Mouse (Mus musculus) liver, adult 2 months (tissue): ENCODE measurements around the gene 1500011B03Rik. TPM values are rescaled to one million over a fixed set of nuclear protein-coding genes. Genes with fewer than 3 reads are reported as not detected.

Source experiments
- DNase-seq: peaks from one replicate; pipeline ENCODE4 v3.0.0-alpha.2; 2011; ENCODE audit warnings: low read depth, low spot score; ENCODE audit errors: extremely low read depth
- H3K27ac ChIP-seq: fragments of 200-500 bp; replicated peaks from 2 replicates; pipeline ENCODE4 v1.5.1; 2012; ENCODE audit warnings: low read depth, mild to moderate bottlenecking, control low read depth, inconsistent platforms, low read length; ENCODE audit not compliant: insufficient read depth
- H3K27me3 ChIP-seq: fragments of 200-500 bp; 2 replicates; pipeline ENCODE4 v1.6.1; 2012; ENCODE audit warnings: mild to moderate bottlenecking, moderate library complexity, low read length, inconsistent platforms; ENCODE audit not compliant: control insufficient read depth, insufficient read depth
- H3K36me3 ChIP-seq: fragments of 200-500 bp; 2 replicates; pipeline ENCODE4 v1.6.1; 2012; ENCODE audit warnings: low read length, inconsistent platforms; ENCODE audit not compliant: control insufficient read depth, insufficient read depth
- H3K4me1 ChIP-seq: fragments of 200-500 bp; 2 replicates; pipeline ENCODE4 v1.6.1; 2011; ENCODE audit warnings: low read length; ENCODE audit not compliant: control insufficient read depth, insufficient read depth
- H3K4me3 ChIP-seq: fragments of 200-500 bp; 2 replicates; pipeline ENCODE4 v1.5.1; 2011; ENCODE audit warnings: low read depth, mild to moderate bottlenecking, control low read depth, low read length, moderate library complexity; ENCODE audit not compliant: insufficient read depth
- H3K79me2 ChIP-seq: fragments of 200-500 bp; 2 replicates; pipeline ENCODE4 v1.6.1; 2012; ENCODE audit warnings: inconsistent platforms, mild to moderate bottlenecking, low read length, moderate library complexity; ENCODE audit not compliant: control insufficient read depth, insufficient read depth
- H3K9ac ChIP-seq: fragments of 200-500 bp; 2 replicates; pipeline ENCODE4 v1.6.1; 2012; ENCODE audit warnings: low read depth, mild to moderate bottlenecking, control low read depth, inconsistent platforms, low read length
- CTCF ChIP-seq: fragments of 200-500 bp; IDR thresholded peaks from 2 replicates; pipeline ENCODE4 v1.5.1; 2011; ENCODE audit warnings: low read depth, low read length, control low read depth
- POLR2A ChIP-seq: fragments of 200-500 bp; IDR thresholded peaks from 2 replicates; pipeline ENCODE4 v1.6.1; 2011; ENCODE audit warnings: low read length, control low read depth; ENCODE audit not compliant: insufficient read depth; ENCODE audit errors: extremely low read depth
- WGBS: fragments of 180-500 bp; shearing (Covaris S2); methylation state at CpG from one replicate; pipeline ENCODE4 v1.1.7; 2018; 5-methylcytosine and 5-hydroxymethylcytosine counted together
- polyA plus RNA-seq: library from polyadenylated mRNA; depleted of rRNA; stranded (reverse); fragments of >200 nt; gene quantifications from 2 replicates; pipeline ENCODE4 v1.2.3, GENCODE M21; 2012
- total RNA-seq: library from RNA; depleted of rRNA; stranded (reverse); fragments of >200 nt; gene quantifications from 2 replicates; pipeline ENCODE4 v1.2.3, GENCODE M21; 2014

1500011B03Rik gene
- total and polyA plus RNA-seq, 2 experiments = 2.0 to 4.2 TPM

DNA sequence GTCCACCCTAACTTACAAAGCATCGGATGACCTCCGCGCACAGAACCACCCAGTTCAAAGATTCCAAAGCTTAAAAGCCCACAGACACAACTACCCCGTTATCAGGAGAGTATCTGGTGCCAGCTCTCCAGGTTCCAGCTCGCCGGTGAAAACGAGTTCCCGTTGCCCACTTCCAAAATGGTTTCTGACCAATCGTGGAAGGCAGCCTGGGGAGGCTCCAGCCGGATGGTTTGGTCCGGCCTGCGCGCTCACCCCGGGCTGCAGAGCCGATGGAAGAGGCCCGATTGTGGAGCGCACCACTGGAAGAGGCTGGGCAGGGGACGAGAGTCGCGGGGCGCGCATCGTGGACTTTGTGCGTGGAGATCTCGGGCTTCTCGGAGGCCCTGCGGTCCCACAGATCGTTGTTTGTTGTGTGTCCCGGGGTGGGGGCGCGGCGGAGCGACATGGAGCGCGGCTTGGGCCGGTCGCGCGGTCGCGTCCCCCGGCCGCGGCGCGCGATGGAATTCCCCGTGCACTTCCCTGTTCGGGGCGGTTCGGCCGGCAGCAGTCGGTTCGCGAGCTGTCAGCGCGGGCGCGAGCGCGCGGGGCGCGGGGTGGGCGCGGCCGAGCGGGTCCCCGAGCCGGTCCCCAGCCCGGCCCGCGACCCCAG lies 48.7 kb downstream of the 1500011B03Rik start, which contains the start of gene Ankrd13a:
Ankrd13a (plus strand) TSS at position 275 of the 649 bp plus-strand sequence.
- Histone ChIP-seq H3K4me1 (peaks cover 10% of the 10 kb centered on the region), H3K27me3 (no peaks in the 10 kb centered on the region), H3K27ac (peak within 1 kb of the TSS; percentile 74), H3K9ac (peak within 1 kb of the TSS; percentile 77), H3K4me3 (peak within 1 kb of the TSS; percentile 57), H3K79me2 (peaks cover 53% of the 10 kb centered on the region), H3K36me3 (no peaks in the 10 kb centered on the region)
- TF ChIP-seq CTCF (no peak), POLR2A (peak; percentile 56)
- under 1% methylated on average over 64 of the region's 73 CpGs for WGBS
- DNase-seq = peak; percentile 81

DNA sequence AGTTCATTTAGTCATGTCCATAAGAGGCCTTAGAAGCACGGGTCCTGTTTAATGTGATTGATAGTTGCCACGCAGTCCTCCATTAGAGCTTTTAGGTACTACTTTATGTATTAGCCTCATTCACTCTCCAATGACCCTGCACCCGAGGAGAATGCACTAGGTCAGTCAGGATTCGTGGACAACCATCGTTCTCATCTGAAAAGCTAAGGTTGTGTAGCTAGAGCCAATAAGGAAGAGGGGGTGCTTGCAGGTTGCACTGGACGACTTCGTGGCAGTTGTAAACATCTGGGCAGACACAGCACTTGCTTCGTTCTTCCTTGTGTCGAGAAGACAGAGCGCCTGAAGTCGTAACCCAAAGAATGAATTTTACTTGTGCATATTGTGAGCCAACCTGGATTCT lies 49.5 kb downstream of the 1500011B03Rik start:
- Histone ChIP-seq H3K36me3 (no peaks in the 10 kb centered on the region), H3K27ac (peak overlapping the region; percentile 48), H3K4me3 (peak overlapping the region; percentile 57), H3K9ac (peak overlapping the region; percentile 55), H3K79me2 (peaks cover 52% of the 10 kb centered on the region), H3K27me3 (no peaks in the 10 kb centered on the region), H3K4me1 (peaks cover 10% of the 10 kb centered on the region)
- no peak for TF ChIP-seq POLR2A
- no peak for TF ChIP-seq CTCF
- WGBS = 1% methylated on average over 11 of the region's 11 CpGs
- no peak for DNase-seq

DNA sequence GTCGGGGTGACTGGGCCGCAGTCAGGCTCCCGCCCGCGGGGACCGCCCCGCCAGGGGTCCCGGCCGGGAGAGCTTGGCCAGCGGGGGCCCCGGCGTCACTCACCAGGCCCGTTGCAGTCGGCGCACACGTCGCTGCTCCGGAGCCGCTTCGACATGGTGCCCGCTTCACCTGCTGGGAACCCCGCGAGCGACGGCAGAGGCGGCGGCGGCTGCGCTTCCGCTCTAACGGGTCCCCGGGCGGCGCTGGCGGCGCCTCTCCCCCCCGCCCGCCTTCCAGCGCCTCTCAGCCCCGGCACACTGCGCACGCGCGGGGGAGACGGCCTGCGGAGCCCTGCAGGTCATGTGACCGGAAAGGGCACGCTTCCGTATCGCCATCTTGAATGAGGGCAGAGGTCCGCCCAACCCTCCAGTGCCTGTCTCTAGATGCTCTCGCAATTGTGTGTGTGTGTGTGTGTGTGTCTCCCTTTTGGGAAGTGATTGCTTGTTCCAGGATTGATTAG lies 50.0 kb downstream of the 1500011B03Rik start:
- TF ChIP-seq POLR2A = 0 out of 2 replicates have a peak, but pooled peaks have one; percentile 40
- no peak for TF ChIP-seq CTCF
- Histone ChIP-seq H3K4me1 (peaks cover 10% of the 10 kb centered on the region), H3K79me2 (peaks cover 55% of the 10 kb centered on the region), H3K27me3 (no peaks in the 10 kb centered on the region), H3K4me3 (peak overlapping the region; percentile 99), H3K36me3 (no peaks in the 10 kb centered on the region), H3K27ac (peak overlapping the region; percentile 71), H3K9ac (peak overlapping the region; percentile 100)
- peak; percentile 89 for DNase-seq
- WGBS = under 1% methylated on average over 52 of the region's 52 CpGs

DNA sequence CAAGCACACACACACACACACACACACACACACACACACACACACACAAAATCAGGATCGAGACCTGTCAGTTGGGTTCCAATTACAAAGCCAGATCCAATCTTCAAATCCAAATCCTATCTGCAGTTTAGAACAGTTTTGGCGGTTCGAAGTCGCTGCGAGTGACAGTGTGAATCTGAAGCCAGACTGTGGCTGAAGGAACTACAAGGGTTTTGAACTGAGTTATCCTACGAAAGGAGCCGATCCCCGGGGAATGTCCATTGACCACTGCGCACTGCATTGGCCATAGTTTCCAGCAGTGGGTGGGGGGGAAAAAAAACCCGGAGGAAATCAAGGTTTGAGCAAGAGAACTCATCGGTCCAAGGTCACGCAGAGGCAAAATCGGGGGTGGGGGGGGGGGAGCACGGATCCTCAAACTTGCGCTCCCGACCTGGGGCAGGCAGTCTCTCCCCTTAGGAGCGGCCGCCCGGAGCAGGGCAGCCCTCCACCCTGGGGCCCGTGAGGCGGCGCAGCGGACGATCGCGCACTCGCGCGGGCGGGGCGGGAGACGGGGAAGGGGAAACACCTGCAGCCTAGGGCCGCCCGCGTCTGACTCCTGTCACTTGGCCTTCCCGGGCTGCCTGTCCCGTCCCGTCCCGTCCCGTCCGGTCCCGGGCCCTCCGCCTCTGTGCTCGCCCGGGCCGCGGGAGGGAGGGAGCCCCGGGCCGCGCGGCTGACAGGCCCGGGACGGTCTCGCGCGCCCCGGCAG lies 50.6 kb downstream of the 1500011B03Rik start:
- Histone ChIP-seq H3K9ac (peak overlapping the region; percentile 100), H3K27ac (peak overlapping the region; percentile 71), H3K36me3 (no peaks in the 10 kb centered on the region), H3K27me3 (no peaks in the 10 kb centered on the region), H3K4me3 (peak overlapping the region; percentile 99), H3K4me1 (peaks cover 10% of the 10 kb centered on the region), H3K79me2 (peaks cover 56% of the 10 kb centered on the region)
- WGBS = 1% methylated on average over 44 of the region's 57 CpGs
- TF ChIP-seq CTCF (no peak), POLR2A (no peak)
- DNase-seq = peak; percentile 42

DNA sequence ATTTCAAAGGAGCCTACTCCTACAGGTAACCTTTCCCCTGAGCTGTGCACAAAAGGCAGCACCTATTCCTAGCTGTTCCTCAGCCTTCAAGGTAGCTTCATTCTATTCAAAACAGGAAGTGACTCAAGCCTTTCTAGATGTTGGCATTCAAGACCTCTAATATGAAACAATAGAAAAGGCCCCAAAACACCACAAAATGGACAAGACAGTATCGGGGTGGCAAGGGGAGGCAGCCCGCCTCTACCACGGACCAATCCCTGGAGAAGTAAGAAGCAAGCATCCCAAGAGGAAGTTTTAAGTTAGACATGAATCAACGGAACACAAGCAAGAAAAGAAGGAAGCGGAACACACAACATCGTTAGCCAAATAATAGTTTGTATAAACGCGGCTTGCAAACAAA lies 51.5 kb downstream of the 1500011B03Rik start:
- peak overlapping the region; percentile 99 for H3K4me3 ChIP-seq
- no peaks in the 10 kb centered on the region for H3K36me3 ChIP-seq
- H3K27ac ChIP-seq = no peak overlapping the region
- no peak for TF ChIP-seq CTCF
- TF ChIP-seq POLR2A = no peak
- H3K9ac ChIP-seq = no peak overlapping the region
- peaks cover 54% of the 10 kb centered on the region for H3K79me2 ChIP-seq
- 50% methylated on average over 8 of the region's 8 CpGs for WGBS
- no peaks in the 10 kb centered on the region for H3K27me3 ChIP-seq
- peaks cover 10% of the 10 kb centered on the region for H3K4me1 ChIP-seq
- no peak for DNase-seq

DNA sequence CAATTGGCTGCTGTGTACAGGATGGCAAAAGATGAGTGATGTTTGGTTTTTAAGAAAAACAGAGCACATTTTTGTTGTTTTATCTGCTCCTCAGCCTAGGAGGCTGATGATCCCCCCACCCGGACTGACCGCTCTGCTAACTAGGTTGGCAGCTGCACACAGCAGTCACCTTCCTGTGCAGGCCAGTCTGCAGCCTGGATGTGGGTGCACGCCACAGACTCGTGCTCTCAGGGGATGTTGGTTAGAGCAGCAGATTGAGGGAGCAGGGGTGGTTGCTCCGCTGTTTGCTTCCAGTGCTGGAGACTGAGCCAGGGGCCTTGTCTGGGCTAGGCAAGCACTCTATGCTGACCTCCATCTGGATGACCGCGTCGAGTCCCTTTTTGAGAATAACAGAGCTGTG lies 53.5 kb downstream of the 1500011B03Rik start:
- no peaks in the 10 kb centered on the region for H3K27me3 ChIP-seq
- H3K9ac ChIP-seq = no peak overlapping the region
- H3K4me3 ChIP-seq = no peak overlapping the region
- no peak overlapping the region for H3K27ac ChIP-seq
- DNase-seq = no peak
- H3K36me3 ChIP-seq = peaks cover 4% of the 10 kb centered on the region; the same call in 1 of the 2 replicates
- no peak for TF ChIP-seq CTCF
- no peak for TF ChIP-seq POLR2A
- H3K79me2 ChIP-seq = peaks cover 46% of the 10 kb centered on the region
- peaks cover 7% of the 10 kb centered on the region for H3K4me1 ChIP-seq
- 93% methylated on average over 8 of the region's 8 CpGs for WGBS
